Mouse (Mus musculus) stomach, embryonic 14.5 days (tissue): ENCODE measurements around the gene Traf5. TPM values are rescaled to one million over a fixed set of nuclear protein-coding genes. Genes with fewer than 3 reads are reported as not detected.

Experiments
- ATAC-seq: fragments of 200-750 bp; cut with Nextera tagmentation; 2 replicates; pipeline ENCODE4 v1.8.0; 2017; ENCODE audit warnings: low read depth, moderate TSS enrichment; ENCODE audit not compliant: insufficient number of reproducible peaks, insufficient read depth, low FRiP score
- H3K27ac ChIP-seq: fragments of 300-500 bp; sonication (generic); 2 replicates; pipeline ENCODE4 v1.5.1; 2014; ENCODE audit warnings: mild to moderate bottlenecking, low read length, moderate library complexity, mixed read lengths
- H3K27me3 ChIP-seq: fragments of 300-500 bp; sonication (generic); 2 replicates; pipeline ENCODE4 v1.6.1; 2014; ENCODE audit warnings: low read length, control low read depth, mixed read lengths; ENCODE audit not compliant: control insufficient read depth, insufficient read depth
- H3K36me3 ChIP-seq: fragments of 300-500 bp; sonication (generic); 2 replicates; pipeline ENCODE4 v1.6.1; 2014; ENCODE audit warnings: mild to moderate bottlenecking, control low read depth, low read length, moderate library complexity, mixed read lengths; ENCODE audit not compliant: control insufficient read depth, insufficient read depth
- H3K4me1 ChIP-seq: fragments of 300-500 bp; sonication (generic); 2 replicates; pipeline ENCODE4 v1.6.1; 2014; ENCODE audit warnings: low read length, control low read depth, mixed read lengths; ENCODE audit not compliant: control insufficient read depth, insufficient read depth
- H3K4me2 ChIP-seq: fragments of 300-500 bp; sonication (generic); replicated peaks from 2 replicates; pipeline ENCODE4 v1.6.1; 2014; ENCODE audit warnings: low read depth, low read length, control low read depth
- H3K4me3 ChIP-seq: fragments of 300-500 bp; sonication (generic); 2 replicates; pipeline ENCODE4 v1.5.1; 2014; ENCODE audit warnings: low read depth, low read length, control low read depth
- H3K9ac ChIP-seq: fragments of 300-500 bp; sonication (generic); replicated peaks from 2 replicates; pipeline ENCODE4 v1.6.1; 2014; ENCODE audit warnings: low read depth, mild to moderate bottlenecking, control low read depth, low read length, moderate library complexity, mixed read lengths
- H3K9me3 ChIP-seq: fragments of 300-500 bp; sonication (generic); 2 replicates; pipeline ENCODE4 v1.6.1; 2016; ENCODE audit warnings: low read depth, low read length, control low read depth; ENCODE audit not compliant: control insufficient read depth
- WGBS: fragments of 180-500 bp; shearing (Covaris S2); extraction: QIAGEN DNeasy Blood & Tissue Kit; methylation state at CpG from one replicate; pipeline ENCODE4 v1.1.7; 2014; 5-methylcytosine and 5-hydroxymethylcytosine counted together
- polyA plus RNA-seq: library from polyadenylated mRNA; unstranded; fragments of >200 nt; fragmentation: Nextera tagmentation; extraction: Ambion mirVana; gene quantifications from 2 replicates; pipeline ENCODE4 v1.2.1, GENCODE M21; 2014

Traf5 gene
- polyA plus RNA-seq, 1 experiment from 2014 or later: 28.8 TPM

- Histone ChIP-seq H3K36me3 (no peaks in the 10 kb centered on the region), H3K27me3 (no peaks in the 10 kb centered on the region), H3K9me3 (no peaks in the 10 kb centered on the region), H3K4me3 (no peak overlapping the region), H3K9ac (no peak overlapping the region), H3K27ac (no peak overlapping the region), H3K4me2 (no peak overlapping the region), H3K4me1 (no peaks in the 10 kb centered on the region)
- 41% methylated on average over 5 of the region's 5 CpGs for WGBS
- no peak for ATAC-seq
Observed at GRCm38 (mm10) chr1:191987481-191987769, 104.9 kb downstream of the Traf5 start.

GRCm38 (mm10) chr1:191986674-191987480 lies 105.5 kb downstream of the Traf5 start:
- Histone ChIP-seq H3K9me3 (no peaks in the 10 kb centered on the region), H3K4me3 (no peak overlapping the region), H3K27ac (no peak overlapping the region), H3K9ac (no peak overlapping the region), H3K36me3 (no peaks in the 10 kb centered on the region), H3K27me3 (no peaks in the 10 kb centered on the region), H3K4me2 (no peak overlapping the region), H3K4me1 (no peaks in the 10 kb centered on the region)
- 71% methylated on average over 8 of the region's 8 CpGs for WGBS
- no peak for ATAC-seq

GRCm38 (mm10) chr1:191981426-191982102 lies 110.8 kb downstream of the Traf5 start:
- Histone ChIP-seq H3K36me3 (no peaks in the 10 kb centered on the region), H3K27ac (peak overlapping the region; percentile 55; the same call in 1 of the 2 replicates), H3K9me3 (no peaks in the 10 kb centered on the region), H3K4me3 (no peak overlapping the region), H3K4me1 (peaks cover 13% of the 10 kb centered on the region; the same call in 1 of the 2 replicates), H3K9ac (no peak overlapping the region), H3K4me2 (no peak overlapping the region), H3K27me3 (no peaks in the 10 kb centered on the region)
- 21% methylated on average over 6 of the region's 6 CpGs for WGBS
- ATAC-seq: peak; percentile 75; the same call in 1 of the 2 replicates

GRCm38 (mm10) chr1:191977187-191977586 lies 115.2 kb downstream of the Traf5 start, which contains the start of gene Rd3:
TSS of gene Rd3 (plus strand) at chr1:191977370.
- no peaks in the 10 kb centered on the region for H3K9me3 ChIP-seq
- H3K9ac ChIP-seq: no peak within 1 kb of the TSS
- WGBS: 40% methylated on average over 5 of the region's 5 CpGs
- H3K4me1 ChIP-seq: peaks cover 13% of the 10 kb centered on the region; the same call in 1 of the 2 replicates
- no peaks in the 10 kb centered on the region for H3K36me3 ChIP-seq
- H3K4me3 ChIP-seq: no peak within 1 kb of the TSS
- H3K4me2 ChIP-seq: no peak within 1 kb of the TSS
- peak; percentile 53; the same call in 1 of the 2 replicates for ATAC-seq
- H3K27me3 ChIP-seq: no peaks in the 10 kb centered on the region
- no peak within 1 kb of the TSS for H3K27ac ChIP-seq

- H3K4me2 ChIP-seq: no peak overlapping the region
- no peak overlapping the region for H3K27ac ChIP-seq
- ATAC-seq: no peak
- peaks cover 8% of the 10 kb centered on the region; the same call in 1 of the 2 replicates for H3K4me1 ChIP-seq
- H3K9me3 ChIP-seq: no peaks in the 10 kb centered on the region
- H3K36me3 ChIP-seq: no peaks in the 10 kb centered on the region
- H3K9ac ChIP-seq: no peak overlapping the region
- H3K4me3 ChIP-seq: no peak overlapping the region
- 68% methylated on average over 13 of the region's 13 CpGs for WGBS
- H3K27me3 ChIP-seq: no peaks in the 10 kb centered on the region
Observed at GRCm38 (mm10) chr1:191974509-191975405, 117.6 kb downstream of the Traf5 start.

- 75% methylated on average over 5 of the region's 5 CpGs for WGBS
- H3K4me1 ChIP-seq: no peaks in the 10 kb centered on the region
- H3K9ac ChIP-seq: no peak overlapping the region
- no peaks in the 10 kb centered on the region for H3K36me3 ChIP-seq
- no peak overlapping the region for H3K4me2 ChIP-seq
- H3K27me3 ChIP-seq: no peaks in the 10 kb centered on the region
- H3K9me3 ChIP-seq: no peaks in the 10 kb centered on the region
- ATAC-seq: no peak
- no peak overlapping the region for H3K27ac ChIP-seq
- no peak overlapping the region for H3K4me3 ChIP-seq
Observed at GRCm38 (mm10) chr1:191969939-191970338, 122.4 kb downstream of the Traf5 start.

GRCm38 (mm10) chr1:191964773-191965481 lies 127.4 kb downstream of the Traf5 start:
- peak; percentile 25; the same call in 1 of the 2 replicates for ATAC-seq

More at GRCm38 (mm10) chr1:191964773-191965481, 127.4 kb downstream of the Traf5 start:
- WGBS: 16% methylated on average over 13 of the region's 13 CpGs
- no peaks in the 10 kb centered on the region for H3K4me1 ChIP-seq
- H3K9ac ChIP-seq: no peak overlapping the region
- H3K9me3 ChIP-seq: no peaks in the 10 kb centered on the region
- H3K36me3 ChIP-seq: no peaks in the 10 kb centered on the region
- no peaks in the 10 kb centered on the region for H3K27me3 ChIP-seq
- H3K27ac ChIP-seq: no peak overlapping the region
- no peak overlapping the region for H3K4me3 ChIP-seq
- H3K4me2 ChIP-seq: no peak overlapping the region
